Mouse (Mus musculus): Measurements from ENCODE around the gene Lmo2.

DNA sequence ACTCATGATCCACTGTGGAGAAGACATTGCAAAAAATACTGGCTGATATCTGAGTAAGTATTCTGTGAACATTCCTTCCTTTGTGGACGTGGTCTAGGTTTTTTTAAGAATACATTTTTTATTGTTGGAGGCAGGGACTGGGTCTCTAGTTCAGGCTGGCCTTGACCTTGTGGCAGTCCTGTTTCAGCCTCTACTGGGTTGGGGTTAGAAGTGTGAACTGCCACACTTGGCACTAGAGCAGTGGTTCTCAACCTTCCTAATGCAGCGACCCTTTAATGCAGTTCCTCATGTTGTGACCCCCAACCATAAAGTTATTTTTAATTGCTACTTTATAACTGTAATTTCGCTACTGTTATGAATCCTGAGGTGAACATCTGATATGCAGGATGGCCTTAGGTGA lies 72.6 kb downstream of the Lmo2 start:
- TF ChIP-seq CTCF (conservative IDR thresholded peaks at IDR 0.05; ENCODE audit: insufficient read depth, insufficient read length, low read depth, low read length) = no peak
- TF ChIP-seq POLR2A (IDR thresholded peaks at IDR 0.05; ENCODE audit: low read depth, low read length) = no peak

Measured in kidney, adult 2 months (tissue).